Mouse (Mus musculus) spleen, adult 2 months (tissue): Measurements from ENCODE around the gene Sf3a2.

ENCODE experiments used
- CTCF ChIP-seq: fragments of 200-500 bp; IDR thresholded peaks from 2 replicates; pipeline ENCODE4 v1.5.1; 2011; ENCODE audit warnings: mild to moderate bottlenecking, inconsistent platforms; ENCODE audit not compliant: insufficient read depth, insufficient read length, insufficient replicate concordance; ENCODE audit errors: extremely low read depth
- POLR2A ChIP-seq: fragments of 200-500 bp; IDR thresholded peaks from 2 replicates; pipeline ENCODE4 v1.6.1; 2011; ENCODE audit warnings: low read depth, low read length, inconsistent platforms

- no peak for TF ChIP-seq CTCF
- TF ChIP-seq POLR2A: no peak
Measured at GRCm38 (mm10) chr10:80827063-80827869, 29.3 kb downstream of the Sf3a2 start.
